Mouse (Mus musculus) midbrain, embryonic 10.5 days (tissue): Measurements from ENCODE around the gene Cyb561d2. TPM values are rescaled to one million over a fixed set of nuclear protein-coding genes. Genes with fewer than 3 reads are reported as not detected.

Experiments
- DNase-seq: peaks from one replicate; pipeline ENCODE4 v3.0.0-alpha.2; 2017; ENCODE audit warnings: low spot score
- H3K27ac ChIP-seq: fragments of 300-500 bp; sonication (generic); replicated peaks from 2 replicates; pipeline ENCODE4 v1.5.1; 2016; ENCODE audit warnings: mild to moderate bottlenecking
- H3K27me3 ChIP-seq: fragments of 300-500 bp; sonication (generic); 2 replicates; pipeline ENCODE4 v1.6.1; 2016; ENCODE audit warnings: low read depth, mild to moderate bottlenecking; ENCODE audit not compliant: poor library complexity, severe bottlenecking
- H3K36me3 ChIP-seq: fragments of 300-500 bp; sonication (generic); 2 replicates; pipeline ENCODE4 v1.6.1; 2016; ENCODE audit warnings: mild to moderate bottlenecking, moderate library complexity
- H3K4me1 ChIP-seq: fragments of 300-500 bp; sonication (generic); 2 replicates; pipeline ENCODE4 v1.6.1; 2016
- H3K4me3 ChIP-seq: fragments of 300-500 bp; sonication (generic); 2 replicates; pipeline ENCODE4 v1.5.1; 2016; ENCODE audit warnings: mild to moderate bottlenecking, moderate library complexity
- H3K9me3 ChIP-seq: fragments of 300-500 bp; sonication (generic); replicated peaks from 2 replicates; pipeline ENCODE4 v1.6.1; 2016; ENCODE audit warnings: mild to moderate bottlenecking
- WGBS: fragments of 180-500 bp; shearing (Covaris S2); methylation state at CpG from one replicate; pipeline ENCODE4 v1.1.7; 2016; 5-methylcytosine and 5-hydroxymethylcytosine counted together
- polyA plus RNA-seq: library from polyadenylated mRNA; unstranded; fragments of >200 nt; fragmentation: Nextera tagmentation; extraction: Ambion mirVana; gene quantifications from 2 replicates; pipeline ENCODE4 v1.2.1, GENCODE M21; 2016

Cyb561d2 gene
- 20.5 and 22.6 TPM in 2 replicates for polyA plus RNA-seq

GRCm38 (mm10) chr9:107541474-107542351 is at the start of gene Cyb561d2, which contains the start of gene Nprl2:
Gene Cyb561d2 (minus strand): TSS chr9:107542193.
Gene Nprl2 (plus strand): TSS chr9:107542226.
- Histone ChIP-seq H3K27ac (peak within 1 kb of the TSS; percentile 87), H3K36me3 (peaks cover 60% of the 10 kb centered on the region), H3K4me1 (peaks cover 57% of the 10 kb centered on the region)

GRCm38 (mm10) chr9:107590773-107591060 is 48.7 kb upstream of the Cyb561d2 start:
- H3K27ac ChIP-seq, result no peak overlapping the region
- H3K4me1 ChIP-seq, result peaks cover 42% of the 10 kb centered on the region
- H3K27me3 ChIP-seq, result no peaks in the 10 kb centered on the region
- peaks cover 58% of the 10 kb centered on the region for H3K36me3 ChIP-seq
- no peak for DNase-seq
- no peak overlapping the region for H3K4me3 ChIP-seq
- 95% methylated on average over 6 of the region's 6 CpGs for WGBS
- H3K9me3 ChIP-seq, result no peaks in the 10 kb centered on the region

More at GRCm38 (mm10) chr9:107541474-107542351, at the start of gene Cyb561d2, which contains the start of gene Nprl2:
- H3K9me3 ChIP-seq, result no peaks in the 10 kb centered on the region
- no peaks in the 10 kb centered on the region for H3K27me3 ChIP-seq
- WGBS, result under 1% methylated on average over 46 of the region's 46 CpGs
- peak within 1 kb of the TSS; percentile 68 for H3K4me3 ChIP-seq
- peak; percentile 96 for DNase-seq

- WGBS, result 92% methylated on average over 25 of the region's 25 CpGs
- H3K4me3 ChIP-seq, result 0 out of 2 replicates have a peak overlapping the region, but pooled peaks have one; percentile 10
- peaks cover 58% of the 10 kb centered on the region for H3K36me3 ChIP-seq
- peaks cover 42% of the 10 kb centered on the region for H3K4me1 ChIP-seq
- no peak for DNase-seq
- no peak overlapping the region for H3K27ac ChIP-seq
- no peaks in the 10 kb centered on the region for H3K27me3 ChIP-seq
- H3K9me3 ChIP-seq, result no peaks in the 10 kb centered on the region
These were observed 48.2 kb upstream of the Cyb561d2 start for GRCm38 (mm10) chr9:107590058-107590772.

GRCm38 (mm10) chr9:107587833-107588639 is 46.0 kb upstream of the Cyb561d2 start:
- Histone ChIP-seq H3K4me3 (peak overlapping the region; percentile 78), H3K4me1 (peaks cover 31% of the 10 kb centered on the region), H3K27me3 (no peaks in the 10 kb centered on the region), H3K36me3 (peaks cover 52% of the 10 kb centered on the region), H3K9me3 (no peaks in the 10 kb centered on the region), H3K27ac (peak overlapping the region; percentile 87)
- no peak for DNase-seq
- 9% methylated on average over 33 of the region's 33 CpGs for WGBS

GRCm38 (mm10) chr9:107586974-107587832 is 45.2 kb upstream of the Cyb561d2 start, which contains the start of gene Ifrd2:
Gene Ifrd2 (plus strand): TSS chr9:107587642.
- Histone ChIP-seq H3K27ac (peak within 1 kb of the TSS; percentile 87), H3K36me3 (peaks cover 51% of the 10 kb centered on the region), H3K27me3 (no peaks in the 10 kb centered on the region), H3K9me3 (no peaks in the 10 kb centered on the region), H3K4me3 (peak within 1 kb of the TSS; percentile 78), H3K4me1 (peaks cover 29% of the 10 kb centered on the region)
- 15% methylated on average over 46 of the region's 46 CpGs for WGBS
- peak; percentile 96 for DNase-seq

GRCm38 (mm10) chr9:107586504-107586903 is 44.5 kb upstream of the Cyb561d2 start:
- H3K27ac ChIP-seq, result 0 out of 2 replicates have a peak overlapping the region, but pooled peaks have one; percentile 49
- peak overlapping the region; percentile 78; the same call in 1 of the 2 replicates for H3K4me3 ChIP-seq
- WGBS, result 89% methylated on average over 5 of the region's 5 CpGs
- H3K9me3 ChIP-seq, result no peaks in the 10 kb centered on the region
- H3K27me3 ChIP-seq, result no peaks in the 10 kb centered on the region
- peaks cover 33% of the 10 kb centered on the region for H3K4me1 ChIP-seq
- no peak for DNase-seq
- H3K36me3 ChIP-seq, result peaks cover 44% of the 10 kb centered on the region

GRCm38 (mm10) chr9:107583174-107583573 is 41.2 kb upstream of the Cyb561d2 start:
- Histone ChIP-seq H3K4me1 (peaks cover 51% of the 10 kb centered on the region), H3K27ac (no peak overlapping the region), H3K4me3 (no peak overlapping the region), H3K27me3 (no peaks in the 10 kb centered on the region), H3K9me3 (no peaks in the 10 kb centered on the region), H3K36me3 (peaks cover 24% of the 10 kb centered on the region)
- DNase-seq, result no peak
- WGBS, result 94% methylated on average over 14 of the region's 14 CpGs

GRCm38 (mm10) chr9:107582509-107583062 is 40.6 kb upstream of the Cyb561d2 start:
- peaks cover 53% of the 10 kb centered on the region for H3K4me1 ChIP-seq
- H3K36me3 ChIP-seq, result peaks cover 24% of the 10 kb centered on the region
- DNase-seq, result no peak
- peak overlapping the region; percentile 5; the same call in 1 of the 2 replicates for H3K4me3 ChIP-seq
- WGBS, result 93% methylated on average over 7 of the region's 7 CpGs
- H3K27me3 ChIP-seq, result no peaks in the 10 kb centered on the region
- no peaks in the 10 kb centered on the region for H3K9me3 ChIP-seq
- no peak overlapping the region; the same call in 1 of the 2 replicates for H3K27ac ChIP-seq

- DNase-seq, result no peak
- H3K27ac ChIP-seq, result peak overlapping the region; percentile 89; the same call in 1 of the 2 replicates
- no peaks in the 10 kb centered on the region for H3K27me3 ChIP-seq
- peaks cover 24% of the 10 kb centered on the region for H3K36me3 ChIP-seq
- H3K9me3 ChIP-seq, result no peaks in the 10 kb centered on the region
- WGBS, result 82% methylated on average over 4 of the region's 4 CpGs
- H3K4me3 ChIP-seq, result peak overlapping the region; percentile 66
- H3K4me1 ChIP-seq, result peaks cover 57% of the 10 kb centered on the region
These were observed 39.6 kb upstream of the Cyb561d2 start for GRCm38 (mm10) chr9:107581584-107581983.

GRCm38 (mm10) chr9:107580501-107581317 is 38.7 kb upstream of the Cyb561d2 start, which contains the start of gene Hyal3:
Gene Hyal3 (plus strand): TSS chr9:107580818.
- Histone ChIP-seq H3K27ac (peak within 1 kb of the TSS; percentile 89), H3K36me3 (peaks cover 24% of the 10 kb centered on the region), H3K9me3 (no peaks in the 10 kb centered on the region), H3K4me1 (peaks cover 64% of the 10 kb centered on the region), H3K4me3 (peak within 1 kb of the TSS; percentile 66), H3K27me3 (no peaks in the 10 kb centered on the region)
- DNase-seq, result peak; percentile 82
- WGBS, result 1% methylated on average over 32 of the region's 32 CpGs
